Mouse (Mus musculus): ENCODE measurements around the gene Plin5. TPM values are rescaled to one million over a fixed set of nuclear protein-coding genes. Genes with fewer than 3 reads are reported as not detected.

The Plin5 gene
- polyA plus RNA-seq (2016; fragmentation: Nextera tagmentation; extraction: Ambion mirVana), result 0.42 and 0.62 TPM in 2 replicates

DNA sequence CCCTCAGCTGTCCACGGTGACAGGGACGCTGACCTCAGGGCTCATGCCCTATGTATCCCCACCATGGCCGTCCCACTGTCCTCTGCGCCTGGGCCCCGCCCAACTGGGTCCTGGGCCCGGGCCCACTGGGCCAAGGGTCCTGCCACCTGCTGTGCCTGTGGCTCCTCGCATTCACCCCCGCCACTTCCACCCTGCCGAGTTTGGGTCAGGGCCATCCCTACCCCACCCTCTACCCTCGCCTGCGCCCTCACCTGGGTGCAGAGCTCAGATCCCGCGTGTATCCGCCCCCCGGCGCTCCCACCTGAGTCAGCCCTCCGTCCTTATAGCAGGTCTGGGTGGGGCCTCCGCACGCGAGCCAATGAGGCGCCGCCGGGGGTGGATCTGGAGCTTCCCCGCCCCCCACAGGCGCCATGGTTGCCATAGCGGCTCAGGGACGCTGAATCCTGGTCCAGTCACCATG, at the start of gene Plin5:
Plin5 (minus strand) TSS at position 346 of the 460 bp plus-strand sequence.
- peak within 1 kb of the TSS; percentile 41; the same call in 1 of the 2 replicates for H3K9ac ChIP-seq
- H3K27ac ChIP-seq, result no peak within 1 kb of the TSS

DNA sequence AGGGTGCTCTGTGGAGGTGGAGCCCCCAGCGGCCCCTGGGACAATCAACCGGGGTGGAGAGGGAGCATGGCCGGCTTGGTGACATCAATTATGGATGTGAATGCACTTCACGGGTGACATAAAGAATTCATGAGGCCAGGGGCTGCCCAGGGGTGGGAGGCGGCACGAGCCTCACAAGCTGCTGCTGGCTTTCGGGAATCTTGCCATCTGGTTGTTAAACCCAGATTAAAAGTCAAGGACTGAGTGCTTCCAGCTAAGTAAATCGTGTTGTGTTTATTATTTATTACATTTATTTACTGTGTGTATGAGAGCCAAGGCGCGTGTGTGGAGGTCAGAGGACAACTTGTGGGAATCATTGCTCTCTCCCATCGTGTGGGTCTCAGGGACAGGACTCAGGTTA, 48.3 kb upstream of the Plin5 start:
- no peak overlapping the region for H3K9ac ChIP-seq
- 42% methylated on average over 11 of the region's 11 CpGs for WGBS
- peaks cover 9% of the 10 kb centered on the region; the same call in 1 of the 2 replicates for H3K27me3 ChIP-seq
- peaks cover 27% of the 10 kb centered on the region for H3K4me1 ChIP-seq
- H3K36me3 ChIP-seq, result no peaks in the 10 kb centered on the region
- H3K27ac ChIP-seq, result peak overlapping the region; percentile 31; the same call in 1 of the 2 replicates
- H3K4me3 ChIP-seq, result no peak overlapping the region
- ATAC-seq (ENCODE audit: low FRiP score), result no peak
- H3K4me2 ChIP-seq (replicated peaks), result no peak overlapping the region
- no peaks in the 10 kb centered on the region for H3K9me3 ChIP-seq (replicated peaks)

More for the DNA sequence above, at the start of gene Plin5:
- peaks cover 61% of the 10 kb centered on the region for H3K27me3 ChIP-seq
- peaks cover 4% of the 10 kb centered on the region for H3K9me3 ChIP-seq (replicated peaks)
- no peaks in the 10 kb centered on the region for H3K36me3 ChIP-seq
- H3K4me2 ChIP-seq (replicated peaks), result peak within 1 kb of the TSS; percentile 55
- 0 out of 2 replicates have a peak, but pooled peaks have one; percentile 26 for ATAC-seq (ENCODE audit: low FRiP score)
- H3K4me3 ChIP-seq, result peak within 1 kb of the TSS; percentile 25
- WGBS, result under 1% methylated on average over 27 of the region's 27 CpGs
- peaks cover 24% of the 10 kb centered on the region for H3K4me1 ChIP-seq

DNA sequence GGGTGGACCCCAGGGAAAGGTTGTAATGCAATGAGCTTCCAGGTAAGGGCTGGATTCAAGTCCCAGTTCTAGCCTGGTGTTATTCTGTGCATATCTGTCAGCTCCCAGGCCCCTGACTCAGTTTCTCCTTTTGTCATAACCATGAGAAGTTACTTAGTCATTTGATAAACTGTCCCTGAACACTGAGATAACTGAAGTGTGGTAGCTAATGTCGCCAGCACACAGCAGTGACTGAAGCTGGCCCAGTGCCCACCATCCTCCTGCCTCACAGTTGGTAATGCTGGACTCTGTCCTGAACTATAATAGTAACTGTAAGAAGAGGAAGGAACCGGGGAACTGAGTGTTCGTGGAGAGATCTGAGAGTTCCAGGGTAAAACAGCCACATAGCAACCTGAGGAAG, 47.1 kb upstream of the Plin5 start:
- 85% methylated on average over 3 of the region's 3 CpGs for WGBS
- Histone ChIP-seq H3K4me3 (no peak overlapping the region), H3K9me3 (replicated peaks) (no peaks in the 10 kb centered on the region), H3K27me3 (peaks cover 9% of the 10 kb centered on the region), H3K27ac (no peak overlapping the region), H3K4me1 (peaks cover 19% of the 10 kb centered on the region), H3K9ac (no peak overlapping the region), H3K4me2 (replicated peaks) (no peak overlapping the region), H3K36me3 (no peaks in the 10 kb centered on the region)
- no peak for ATAC-seq (ENCODE audit: low FRiP score)

DNA sequence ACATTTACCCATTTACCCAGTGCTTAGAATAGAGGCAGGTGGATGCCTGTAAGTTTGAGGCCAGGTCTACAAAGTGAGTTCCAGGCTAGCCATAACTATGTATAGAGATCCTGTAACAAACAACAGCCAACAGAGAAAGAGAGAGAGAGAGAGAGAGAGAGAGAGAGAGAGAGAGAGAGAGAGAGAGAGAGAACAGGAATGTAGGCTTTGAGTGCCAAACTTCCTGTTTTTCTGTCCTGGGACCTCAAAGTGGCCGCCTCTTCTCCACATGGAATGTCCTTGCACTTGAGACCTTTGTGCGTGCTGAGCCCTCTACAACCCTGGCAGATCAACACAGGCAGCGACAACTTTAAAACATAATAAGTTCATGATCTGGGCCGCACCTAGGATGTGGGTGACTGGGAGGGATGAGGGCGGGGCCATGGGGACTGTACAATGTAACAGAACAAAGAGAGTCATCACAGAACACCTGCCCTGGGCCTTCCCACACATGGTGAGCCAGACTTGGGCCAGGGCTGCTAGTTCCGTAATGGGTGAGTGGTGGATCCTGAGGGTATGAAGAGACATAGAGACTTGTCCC, 46.2 kb upstream of the Plin5 start:
- Histone ChIP-seq H3K36me3 (no peaks in the 10 kb centered on the region), H3K4me3 (no peak overlapping the region), H3K27ac (no peak overlapping the region), H3K27me3 (peaks cover 17% of the 10 kb centered on the region), H3K4me2 (replicated peaks) (peak overlapping the region; percentile 53; the same call in 1 of the 2 replicates), H3K9ac (no peak overlapping the region), H3K4me1 (peaks cover 19% of the 10 kb centered on the region), H3K9me3 (replicated peaks) (no peaks in the 10 kb centered on the region)
- 80% methylated on average over 6 of the region's 6 CpGs for WGBS
- ATAC-seq (ENCODE audit: low FRiP score), result no peak

DNA sequence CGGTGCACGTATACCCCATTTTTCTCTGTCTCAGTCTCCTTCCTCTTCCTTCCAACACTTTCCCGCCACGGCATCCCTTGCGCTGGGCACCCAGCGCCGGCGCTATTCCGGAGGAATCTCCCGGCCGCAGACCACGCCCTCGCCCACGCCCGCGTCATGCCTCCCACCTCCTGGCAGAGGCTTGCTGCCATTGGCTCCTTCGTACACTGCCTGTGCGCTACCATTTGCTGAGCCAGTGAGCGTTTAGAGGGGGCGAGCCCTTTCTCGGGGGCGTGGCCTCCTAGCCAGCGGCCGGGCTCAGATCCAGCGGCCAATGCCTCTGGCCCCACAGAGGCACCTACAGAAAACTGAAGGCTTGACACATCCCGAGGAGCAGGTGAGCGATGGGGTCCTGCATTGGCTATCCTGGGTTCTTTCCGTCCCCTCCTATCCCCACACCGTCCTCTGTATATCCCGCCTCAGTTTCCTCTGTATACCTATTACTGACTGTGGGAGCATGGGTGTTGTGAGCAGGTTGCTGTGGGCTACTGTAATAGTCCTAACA, 44.9 kb upstream of the Plin5 start, which contains the start of gene Tnfaip8l1:
Tnfaip8l1 (plus strand) TSS at position 247 of the 544 bp plus-strand sequence.
- under 1% methylated on average over 30 of the region's 30 CpGs for WGBS
- H3K27ac ChIP-seq, result no peak within 1 kb of the TSS
- H3K36me3 ChIP-seq, result no peaks in the 10 kb centered on the region
- ATAC-seq (ENCODE audit: low FRiP score), result peak; percentile 96
- H3K9ac ChIP-seq, result peak within 1 kb of the TSS; percentile 46
- peaks cover 30% of the 10 kb centered on the region for H3K27me3 ChIP-seq
- H3K4me2 ChIP-seq (replicated peaks), result peak within 1 kb of the TSS; percentile 53
- peak within 1 kb of the TSS; percentile 32 for H3K4me3 ChIP-seq
- peaks cover 19% of the 10 kb centered on the region for H3K4me1 ChIP-seq
- no peaks in the 10 kb centered on the region for H3K9me3 ChIP-seq (replicated peaks)

DNA sequence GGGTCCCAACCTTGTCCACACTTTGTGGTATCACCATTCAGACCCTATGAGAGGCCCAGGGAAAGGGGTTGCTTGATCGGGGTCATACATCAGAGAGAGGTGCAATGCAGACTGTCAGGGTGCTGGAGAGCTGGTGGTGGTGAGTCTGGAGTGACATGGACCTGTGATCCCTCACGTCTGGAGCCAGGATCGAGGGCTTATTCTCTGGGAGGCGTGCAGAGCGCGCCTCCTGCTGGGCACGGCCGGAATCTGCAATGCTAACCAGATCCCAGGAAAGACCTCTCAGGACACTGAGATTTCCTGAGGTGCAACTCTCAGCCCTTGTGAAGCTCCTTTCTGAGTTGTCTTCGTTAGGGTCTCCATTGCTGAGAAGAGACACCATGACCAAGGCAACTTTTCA, 42.3 kb upstream of the Plin5 start:
- peaks cover 10% of the 10 kb centered on the region for H3K4me1 ChIP-seq
- H3K27me3 ChIP-seq, result peaks cover 50% of the 10 kb centered on the region
- no peaks in the 10 kb centered on the region for H3K9me3 ChIP-seq (replicated peaks)
- no peak overlapping the region for H3K4me3 ChIP-seq
- no peak for ATAC-seq (ENCODE audit: low FRiP score)
- H3K27ac ChIP-seq, result no peak overlapping the region
- no peaks in the 10 kb centered on the region for H3K36me3 ChIP-seq
- no peak overlapping the region for H3K9ac ChIP-seq
- WGBS, result 4% methylated on average over 9 of the region's 9 CpGs
- H3K4me2 ChIP-seq (replicated peaks), result no peak overlapping the region

DNA sequence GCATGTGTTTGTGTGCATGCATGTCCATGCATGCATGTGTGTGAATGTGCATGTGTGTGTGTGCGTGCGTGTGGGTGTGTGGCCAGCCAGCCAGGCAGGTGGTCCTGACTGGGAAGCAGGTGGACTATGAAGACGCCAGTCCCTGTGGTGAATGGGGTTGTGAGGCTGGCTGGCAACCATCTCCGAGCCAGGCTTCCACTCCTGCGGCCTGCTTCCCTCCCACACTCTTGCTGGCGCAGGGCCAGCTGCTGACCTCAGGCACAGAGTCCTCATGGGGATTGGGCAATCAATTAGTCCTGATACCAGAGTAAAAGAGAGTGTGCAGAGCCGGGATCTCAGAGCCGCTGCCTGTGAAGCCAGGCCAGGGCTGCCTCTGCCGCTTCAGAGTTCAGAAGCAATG, 36.2 kb upstream of the Plin5 start:
- peak; percentile 76 for ATAC-seq (ENCODE audit: low FRiP score)
- H3K27me3 ChIP-seq, result peaks cover 76% of the 10 kb centered on the region
- H3K4me2 ChIP-seq (replicated peaks), result no peak overlapping the region
- no peak overlapping the region for H3K4me3 ChIP-seq
- WGBS, result 27% methylated on average over 9 of the region's 9 CpGs
- H3K36me3 ChIP-seq, result no peaks in the 10 kb centered on the region
- no peaks in the 10 kb centered on the region for H3K9me3 ChIP-seq (replicated peaks)
- no peak overlapping the region for H3K27ac ChIP-seq
- H3K9ac ChIP-seq, result 0 out of 2 replicates have a peak overlapping the region, but pooled peaks have one; percentile 11
- peaks cover 17% of the 10 kb centered on the region for H3K4me1 ChIP-seq

DNA sequence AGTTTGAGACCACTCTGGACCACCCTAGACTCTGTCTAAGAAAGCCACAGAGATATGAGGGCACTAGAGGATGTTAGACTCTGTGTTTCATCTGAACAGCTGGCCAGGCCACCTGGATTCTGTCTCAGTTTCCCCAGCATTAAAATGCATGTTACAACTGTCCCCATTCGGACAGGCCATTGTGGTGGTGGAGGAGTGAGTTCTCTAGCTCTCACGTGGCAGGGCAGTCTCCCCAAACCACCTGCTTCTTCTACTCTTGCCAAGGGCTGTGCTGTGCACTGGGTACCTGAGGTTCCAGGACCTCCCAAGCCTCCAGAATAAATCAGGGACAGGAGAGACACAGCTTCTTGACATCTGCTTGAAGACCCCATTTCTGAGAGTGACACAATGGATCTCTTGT, 32.5 kb upstream of the Plin5 start:
- 48% methylated on average over 2 of the region's 2 CpGs for WGBS
- Histone ChIP-seq H3K27me3 (peaks cover 79% of the 10 kb centered on the region), H3K9me3 (replicated peaks) (no peaks in the 10 kb centered on the region), H3K4me1 (peaks cover 26% of the 10 kb centered on the region), H3K27ac (no peak overlapping the region), H3K4me2 (replicated peaks) (no peak overlapping the region), H3K4me3 (no peak overlapping the region), H3K36me3 (no peaks in the 10 kb centered on the region), H3K9ac (no peak overlapping the region)
- no peak for ATAC-seq (ENCODE audit: low FRiP score)

DNA sequence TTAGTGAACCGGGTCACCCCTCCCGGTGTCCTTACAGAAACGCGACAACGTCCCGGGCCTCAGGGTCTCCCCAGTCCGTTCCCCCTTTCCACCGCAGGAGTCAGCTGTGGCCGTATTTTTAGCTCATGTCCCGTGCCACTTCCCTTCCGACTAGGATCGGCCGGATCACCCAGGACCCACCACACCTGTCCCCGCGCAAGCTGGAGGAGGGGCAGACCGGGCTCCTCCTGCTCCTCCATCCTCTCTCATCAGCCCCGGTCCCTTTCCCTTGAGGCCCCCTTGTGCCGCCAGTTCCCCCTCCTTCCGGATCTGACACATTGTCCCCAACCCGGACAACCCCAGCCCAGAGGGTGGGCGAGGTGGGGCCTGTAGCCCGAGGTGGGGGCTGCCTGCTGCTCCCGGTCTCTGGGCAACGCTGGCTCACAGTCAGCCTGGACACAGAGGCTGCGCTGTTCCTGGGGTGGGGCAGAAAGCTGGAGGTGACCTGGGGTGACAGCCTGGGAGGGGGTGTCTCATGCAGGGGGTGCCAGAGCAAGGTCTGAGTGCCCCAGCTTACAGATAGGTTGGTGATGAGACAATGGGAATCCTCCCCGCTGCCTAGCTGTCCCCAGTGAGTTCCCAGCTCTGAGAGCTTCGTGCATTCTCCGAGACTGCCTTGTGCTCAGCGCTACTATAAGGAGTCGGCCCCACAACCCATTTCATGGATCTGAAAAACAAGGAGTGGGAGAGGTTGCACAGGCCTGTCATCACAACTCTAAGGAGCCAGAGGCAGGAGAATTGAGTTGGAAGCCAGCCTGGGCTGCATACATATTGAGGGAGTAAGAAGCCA, 31.6 kb upstream of the Plin5 start:
- H3K36me3 ChIP-seq, result no peaks in the 10 kb centered on the region
- H3K4me3 ChIP-seq, result peak overlapping the region; percentile 21
- ATAC-seq (ENCODE audit: low FRiP score), result peak; percentile 46
- H3K9ac ChIP-seq, result peak overlapping the region; percentile 63
- peaks cover 26% of the 10 kb centered on the region for H3K4me1 ChIP-seq
- 2% methylated on average over 30 of the region's 30 CpGs for WGBS
- no peak overlapping the region for H3K27ac ChIP-seq
- H3K27me3 ChIP-seq, result peaks cover 85% of the 10 kb centered on the region
- H3K4me2 ChIP-seq (replicated peaks), result peak overlapping the region; percentile 55
- no peaks in the 10 kb centered on the region for H3K9me3 ChIP-seq (replicated peaks)

DNA sequence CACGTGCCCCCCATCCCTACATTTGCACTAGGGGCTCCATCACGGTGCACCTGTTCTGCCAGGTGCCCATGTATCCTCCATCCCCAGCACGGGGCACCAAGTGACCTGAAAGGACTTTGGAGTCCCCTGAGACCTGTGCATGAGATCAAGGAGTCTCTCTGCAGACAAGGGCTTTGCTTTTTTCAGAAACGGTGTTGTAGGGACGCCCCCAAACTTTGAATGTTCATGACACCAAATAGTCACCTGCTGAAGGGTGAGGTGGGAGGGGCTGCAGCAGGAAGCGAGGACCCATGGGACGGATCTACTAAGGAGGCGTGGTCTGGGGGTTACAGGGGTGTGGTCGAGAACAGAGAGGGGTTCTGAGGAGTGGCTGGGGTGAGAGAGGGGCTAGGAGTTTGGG, 30.9 kb upstream of the Plin5 start:
- H3K36me3 ChIP-seq, result no peaks in the 10 kb centered on the region
- H3K9ac ChIP-seq, result peak overlapping the region; percentile 63; the same call in 1 of the 2 replicates
- peaks cover 19% of the 10 kb centered on the region for H3K4me1 ChIP-seq
- ATAC-seq (ENCODE audit: low FRiP score), result no peak
- WGBS, result 21% methylated on average over 9 of the region's 9 CpGs
- no peaks in the 10 kb centered on the region for H3K9me3 ChIP-seq (replicated peaks)
- no peak overlapping the region for H3K27ac ChIP-seq
- H3K4me3 ChIP-seq, result peak overlapping the region; percentile 21; the same call in 1 of the 2 replicates
- H3K4me2 ChIP-seq (replicated peaks), result peak overlapping the region; percentile 55
- H3K27me3 ChIP-seq, result peaks cover 86% of the 10 kb centered on the region

DNA sequence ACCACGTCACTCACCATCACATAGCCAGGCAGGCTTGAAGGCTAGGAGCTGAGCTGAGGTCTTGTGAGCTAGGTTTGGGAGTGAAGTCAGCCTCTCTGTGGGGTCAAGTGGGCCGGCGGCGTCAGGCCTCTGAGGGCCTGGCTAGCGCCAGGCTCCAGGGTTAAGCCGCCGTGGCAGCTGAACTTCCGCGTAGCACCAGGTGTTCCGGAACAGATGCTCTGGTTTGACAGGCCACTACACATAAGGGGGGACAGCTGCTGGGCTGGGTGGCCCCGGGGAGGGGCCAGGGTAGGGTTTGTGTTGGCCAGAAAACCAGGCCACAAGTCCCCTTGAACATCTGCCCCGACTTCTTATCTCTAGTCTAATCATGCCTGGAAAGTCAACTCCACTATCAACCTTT, 30.0 kb upstream of the Plin5 start:
- peaks cover 25% of the 10 kb centered on the region for H3K4me1 ChIP-seq
- H3K9me3 ChIP-seq (replicated peaks), result no peaks in the 10 kb centered on the region
- no peak for ATAC-seq (ENCODE audit: low FRiP score)
- H3K9ac ChIP-seq, result no peak overlapping the region
- no peaks in the 10 kb centered on the region for H3K36me3 ChIP-seq
- H3K27me3 ChIP-seq, result peaks cover 85% of the 10 kb centered on the region
- no peak overlapping the region for H3K27ac ChIP-seq
- WGBS, result 66% methylated on average over 12 of the region's 12 CpGs
- no peak overlapping the region for H3K4me2 ChIP-seq (replicated peaks)
- no peak overlapping the region for H3K4me3 ChIP-seq

DNA sequence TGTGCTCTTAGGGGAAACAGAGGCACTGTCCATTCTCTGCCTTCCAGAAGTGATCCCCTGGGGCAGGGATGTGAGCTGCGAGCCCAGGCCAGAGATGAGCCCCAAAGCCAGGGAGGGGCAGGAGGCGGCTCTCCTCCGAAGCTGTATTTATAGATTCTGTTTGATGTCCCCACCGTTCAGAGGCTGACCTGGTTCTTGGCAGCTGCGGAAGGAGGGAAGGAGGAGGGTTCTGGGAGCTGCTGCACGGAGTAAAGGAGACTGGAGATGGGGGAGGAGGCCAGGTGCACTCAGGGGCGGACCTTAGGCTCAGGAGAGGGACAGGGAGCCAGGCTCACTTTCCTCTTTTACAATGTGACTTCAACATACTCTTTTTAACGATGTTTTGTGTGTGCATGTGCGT, 28.7 kb upstream of the Plin5 start:
- Histone ChIP-seq H3K9me3 (replicated peaks) (no peaks in the 10 kb centered on the region), H3K27me3 (peaks cover 85% of the 10 kb centered on the region), H3K4me2 (replicated peaks) (no peak overlapping the region), H3K4me3 (no peak overlapping the region), H3K36me3 (no peaks in the 10 kb centered on the region), H3K4me1 (peaks cover 38% of the 10 kb centered on the region), H3K9ac (no peak overlapping the region), H3K27ac (no peak overlapping the region)
- 23% methylated on average over 9 of the region's 9 CpGs for WGBS
- no peak for ATAC-seq (ENCODE audit: low FRiP score)

Measured in hindbrain, embryonic 12.5 days (tissue).